8 mouse cellular contexts compared by ENCODE assay signal in the genomic region with DNA sequence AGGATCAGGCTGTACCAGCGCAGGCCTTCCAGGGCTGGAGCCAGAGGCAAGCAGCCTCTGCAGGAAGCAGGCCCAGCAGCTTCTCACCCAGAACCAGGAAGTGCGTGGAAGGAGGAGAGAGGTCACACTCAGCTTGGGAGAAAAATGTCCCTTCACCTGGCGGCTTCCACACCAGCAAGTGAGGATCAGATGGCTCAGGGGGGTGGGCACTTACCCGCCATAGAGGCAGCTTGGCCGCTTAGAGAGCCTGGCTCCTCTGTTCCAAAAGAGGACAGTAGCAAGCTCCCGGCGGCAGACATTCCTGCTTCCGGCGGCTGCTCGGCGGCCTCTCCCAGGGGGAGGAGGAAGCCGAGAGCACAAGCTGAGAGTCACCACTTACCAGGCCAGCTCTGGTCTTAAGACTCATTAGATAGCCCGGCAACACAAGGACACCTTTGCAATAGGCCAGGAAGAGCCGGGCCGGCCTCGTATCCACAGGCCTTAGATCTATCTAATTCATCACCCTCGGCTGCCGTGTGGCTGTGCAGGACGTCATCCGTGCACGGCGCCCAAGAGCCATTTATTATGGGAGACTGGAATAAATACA. TPM values are rescaled to one million over a fixed set of nuclear protein-coding genes. Genes with fewer than 3 reads are reported as not detected.
A peak's percentile ranks its signal among the peaks of the same experiment; 100 is the strongest.
DNase-seq lines count a peak whose midpoint lies in the region; ATAC-seq and TF ChIP-seq lines count a peak whose summit lies in the region.

No protein-coding gene starts in this region.

- no peak for TF ChIP-seq POLR2A in cerebellum, adult 2 months (IDR thresholded peaks at IDR 0.05; ENCODE audit: borderline replicate concordance, insufficient read depth, low read length)
- TF ChIP-seq POLR2A in myocyte (IDR thresholded peaks at IDR 0.05; ENCODE audit: insufficient read length, low read depth): no peak

- peak overlapping the region; percentile 94 for H3K27ac ChIP-seq in cerebellum, adult 2 months (ENCODE audit: insufficient read depth, low read length)
- peak overlapping the region; percentile 91 for H3K27ac ChIP-seq in hindbrain, embryonic 16.5 days (ENCODE audit: low read depth, low read length)
- peak overlapping the region; percentile 61 for H3K27ac ChIP-seq in liver, embryonic 12.5 days

- no peaks in the 10 kb centered on the region for H3K36me3 ChIP-seq in hindbrain, embryonic 16.5 days (ENCODE audit: control insufficient read depth, insufficient read depth, low read length)
- H3K36me3 ChIP-seq in liver, embryonic 12.5 days: peaks cover 67% of the 10 kb centered on the region
- H3K36me3 ChIP-seq in myocyte (ENCODE audit: control insufficient read depth, insufficient read depth): no peaks in the 10 kb centered on the region

- WGBS in cerebellum, adult 2 months: 4% methylated on average over 22 of the region's 22 CpGs
- WGBS in hindbrain, embryonic 16.5 days: 5% methylated on average over 22 of the region's 22 CpGs
- 14% methylated on average over 22 of the region's 22 CpGs for WGBS in liver, embryonic 12.5 days (ENCODE audit: insufficient replicate concordance)

- no peaks in the 10 kb centered on the region for H3K9me3 ChIP-seq in hindbrain, embryonic 16.5 days (ENCODE audit: control insufficient read depth, low read length)
- no peaks in the 10 kb centered on the region for H3K9me3 ChIP-seq in liver, embryonic 12.5 days (replicated peaks)

- peaks cover 72% of the 10 kb centered on the region for H3K4me1 ChIP-seq in cerebellum, adult 2 months (ENCODE audit: control insufficient read depth, insufficient read depth, low read length)
- H3K4me1 ChIP-seq in hindbrain, embryonic 16.5 days (ENCODE audit: control insufficient read depth, insufficient read depth, low read depth, low read length): peaks cover 53% of the 10 kb centered on the region
- H3K4me1 ChIP-seq in liver, embryonic 12.5 days: peaks cover 97% of the 10 kb centered on the region

- TF ChIP-seq CTCF in cerebellum, adult 2 months (IDR thresholded peaks at IDR 0.05; ENCODE audit: borderline replicate concordance, insufficient read depth, low read depth, low read length): no peak

- H3K27me3 ChIP-seq in cerebellum, adult 2 months (ENCODE audit: control insufficient read depth, insufficient read depth, low read length): no peaks in the 10 kb centered on the region
- H3K27me3 ChIP-seq in hindbrain, embryonic 16.5 days (replicated peaks; ENCODE audit: control insufficient read depth, insufficient read depth, low read length): no peaks in the 10 kb centered on the region
- no peaks in the 10 kb centered on the region for H3K27me3 ChIP-seq in liver, embryonic 12.5 days (replicated peaks)
- no peaks in the 10 kb centered on the region for H3K27me3 ChIP-seq in myocyte (ENCODE audit: control insufficient read depth, insufficient read depth, insufficient read length)

- H3K79me2 ChIP-seq in myocyte (ENCODE audit: control insufficient read depth, insufficient read depth): peaks cover 74% of the 10 kb centered on the region

- peak overlapping the region; percentile 51 for H3K9ac ChIP-seq in hindbrain, embryonic 16.5 days (ENCODE audit: low read depth, low read length)
- peak overlapping the region; percentile 20; the same call in 1 of the 2 replicates for H3K9ac ChIP-seq in liver, embryonic 12.5 days

- ATAC-seq in hindbrain, embryonic 16.5 days: peak; percentile 26
- ATAC-seq in liver, embryonic 12.5 days: no peak
- no peak for ATAC-seq in inflammation-experienced regulatory T-cells, adult 6 months

- H3K4me3 ChIP-seq in cerebellum, adult 2 months (replicated peaks; ENCODE audit: insufficient read depth, low read depth, low read length): peak overlapping the region; percentile 23
- peak overlapping the region; percentile 16 for H3K4me3 ChIP-seq in hindbrain, embryonic 16.5 days (ENCODE audit: low read length)
- H3K4me3 ChIP-seq in liver, embryonic 12.5 days: peak overlapping the region; percentile 12; the same call in 1 of the 2 replicates
- H3K4me3 ChIP-seq in myocyte: peak overlapping the region; percentile 15

- DNase-seq in ovary, postnatal 10 days (ENCODE audit: low spot score): peak; percentile 44
- no peak for DNase-seq in ovary, adult 18-20 months (ENCODE audit: low spot score)
- peak; percentile 68 to 76 for DNase-seq in cerebellum, adult 2 months
- peak; percentile 51 to 59 for DNase-seq in gastrocnemius, adult 8-10 months (ENCODE audit: low spot score in 2 of 2)

- H3ac ChIP-seq in myocyte (ENCODE audit: control insufficient read depth, insufficient read length): no peak overlapping the region

- H3K4me2 ChIP-seq in hindbrain, embryonic 16.5 days (ENCODE audit: low read length): peak overlapping the region; percentile 46
- peak overlapping the region; percentile 45 for H3K4me2 ChIP-seq in liver, embryonic 12.5 days
- H3K4me2 ChIP-seq in myocyte (ENCODE audit: low read depth): peak overlapping the region; percentile 91

TF ChIP-seq in myocyte, 11 proteins besides CTCF, POLR2A, EP300 and RAD21:
- TF ChIP-seq MYOG (IDR thresholded peaks at IDR 0.05; ENCODE audit: control insufficient read depth in 1 of 3, insufficient read depth in 1 of 3, insufficient read length in 2 of 3, low read depth in 2 of 3) (no peak), CEBPB (IDR thresholded peaks at IDR 0.05; ENCODE audit: insufficient read depth, poor library complexity, severe bottlenecking) (no peak), REST (IDR thresholded peaks at IDR 0.05; ENCODE audit: insufficient read depth, insufficient read length) (no peak), E2F4 (IDR thresholded peaks at IDR 0.05; ENCODE audit: insufficient read depth) (no peak)
TF ChIP-seq in myocyte: peak in this region for 0.

RNA-seq across cellular contexts. Expression of gene Zmynd8, which starts 40.9 kb away (rescaled TPM):
- polyA plus RNA-seq in cerebellum, adult 2 months (2012; rRNA removed): 85.5 and 86.6 TPM in 2 replicates
- 10 to 100 TPM; 11.4 to 14.4 (median 13.5) TPM for total RNA-seq in gastrocnemius, adult 8-10 months (2022)
- polyA plus RNA-seq in hindbrain, embryonic 16.5 days (2015; fragmentation: Nextera tagmentation; extraction: Ambion mirVana): 64.3 and 66.4 TPM in 2 replicates
- 35.7 and 38.5 TPM in 2 replicates for polyA plus RNA-seq in liver, embryonic 12.5 days (2016; fragmentation: Nextera tagmentation; extraction: Ambion mirVana)
- polyA plus RNA-seq in myocyte (2012; fragmentation: generic; extraction: Trizol): 20.9 TPM
- polyA plus RNA-seq in inflammation-experienced regulatory T-cells, adult 6 months (2017; shearing (Covaris generic)): 10 to 100 TPM; 43.3 to 65.6 (median 61.9) TPM
